Mouse (Mus musculus) kidney, adult 2 months (tissue): ENCODE measurements at regions not wholly inside any gene's neighbourhood (a gene's known extent, or its start where the extent isn't known, plus 50 kb on each side); places are given as distances from the start of the nearest gene placed in this dataset.

Experiments used
- DNase-seq: peaks from one replicate; pipeline ENCODE4 v3.0.0; 2021
- H3K27ac ChIP-seq: fragments of 200-500 bp; 2 replicates; pipeline ENCODE4 v1.5.1; 2012; ENCODE audit warnings: low read depth, low read length, control low read depth, inconsistent platforms; ENCODE audit not compliant: insufficient read depth
- H3K27me3 ChIP-seq: fragments of 200-500 bp; replicated peaks from 2 replicates; pipeline ENCODE4 v1.6.1; 2012; ENCODE audit warnings: mild to moderate bottlenecking, moderate library complexity, low read length, inconsistent platforms; ENCODE audit not compliant: control insufficient read depth, insufficient read depth
- H3K36me3 ChIP-seq: fragments of 200-500 bp; 2 replicates; pipeline ENCODE4 v1.6.1; 2012; ENCODE audit warnings: mild to moderate bottlenecking, moderate library complexity, low read length, inconsistent platforms; ENCODE audit not compliant: control insufficient read depth, insufficient read depth
- H3K4me1 ChIP-seq: fragments of 200-500 bp; 2 replicates; pipeline ENCODE4 v1.6.1; 2011; ENCODE audit warnings: low read length; ENCODE audit not compliant: control insufficient read depth, insufficient read depth
- H3K4me3 ChIP-seq: fragments of 200-500 bp; 2 replicates; pipeline ENCODE4 v1.5.1; 2011; ENCODE audit warnings: mild to moderate bottlenecking, low read depth, low read length, control low read depth; ENCODE audit not compliant: insufficient read depth
- CTCF ChIP-seq: fragments of 200-500 bp; conservative IDR thresholded peaks from 2 replicates; pipeline ENCODE4 v1.5.1; 2011; ENCODE audit warnings: low read depth, mild to moderate bottlenecking, control low read depth, low read length, moderate library complexity, mixed read lengths; ENCODE audit not compliant: insufficient read depth, insufficient read length
- POLR2A ChIP-seq: fragments of 200-500 bp; IDR thresholded peaks from one replicate; pipeline ENCODE4 v1.6.1; 2011; ENCODE audit warnings: low read depth, low read length, control low read depth
- WGBS: fragments of 180-500 bp; shearing (Covaris S2); methylation state at CpG from one replicate; pipeline ENCODE4 v1.1.7; 2018; 5-methylcytosine and 5-hydroxymethylcytosine counted together

- Histone ChIP-seq H3K4me1 (no peaks in the 10 kb centered on the region), H3K36me3 (no peaks in the 10 kb centered on the region), H3K27ac (no peak overlapping the region), H3K4me3 (no peak overlapping the region), H3K27me3 (no peaks in the 10 kb centered on the region)
- TF ChIP-seq POLR2A (no peak), CTCF (no peak)
- 41% methylated on average over 4 of the region's 4 CpGs for WGBS
- DNase-seq, result no peak
These were observed 254.8 kb downstream of the Pcdh18 start for GRCm38 (mm10) chr3:49502351-49502750.

GRCm38 (mm10) chr3:49485105-49485504 is 272.0 kb downstream of the Pcdh18 start:
- Histone ChIP-seq H3K4me3 (no peak overlapping the region), H3K27ac (no peak overlapping the region), H3K36me3 (no peaks in the 10 kb centered on the region), H3K27me3 (no peaks in the 10 kb centered on the region), H3K4me1 (no peaks in the 10 kb centered on the region)
- DNase-seq, result no peak
- no peak for TF ChIP-seq CTCF
- no peak for TF ChIP-seq POLR2A
- 68% methylated on average over 8 of the region's 8 CpGs for WGBS
